Mouse (Mus musculus) lung, postnatal 0 days (tissue): ENCODE data around the gene Prss48.

Source experiments
- CTCF ChIP-seq: IDR thresholded peaks from 2 replicates; pipeline ENCODE4 v1.5.1; 2016; ENCODE audit warnings: antibody characterized with exemption, mild to moderate bottlenecking
- EP300 ChIP-seq: IDR thresholded peaks from 2 replicates; pipeline ENCODE4 v1.6.1; 2016; ENCODE audit warnings: antibody characterized with exemption, mild to moderate bottlenecking, control low read depth

- TF ChIP-seq CTCF (no peak), EP300 (no peak)
Measured at GRCm38 (mm10) chr3:86011833-86012232, 9.5 kb upstream of the Prss48 start.
